Mouse (Mus musculus) lung, adult 2 months (tissue): ENCODE data around the gene Snx25. TPM values are rescaled to one million over a fixed set of nuclear protein-coding genes. Genes with fewer than 3 reads are reported as not detected.

Experiments
- DNase-seq: peaks from one replicate; pipeline ENCODE4 v3.0.0; 2022
- H3K4me1 ChIP-seq: fragments of 200-500 bp; 2 replicates; pipeline ENCODE4 v1.6.1; 2011; ENCODE audit warnings: low read length; ENCODE audit not compliant: control insufficient read depth, insufficient read depth
- H3K4me3 ChIP-seq: fragments of 200-500 bp; replicated peaks from 2 replicates; pipeline ENCODE3; 2011; ENCODE audit warnings: low read depth, mild to moderate bottlenecking, control low read depth, low read length; ENCODE audit errors: extremely low read depth
- CTCF ChIP-seq: fragments of 200-500 bp; IDR thresholded peaks from 2 replicates; pipeline ENCODE4 v1.5.1; 2011; ENCODE audit warnings: mild to moderate bottlenecking, low read length, control low read depth; ENCODE audit not compliant: insufficient read depth
- POLR2A ChIP-seq: fragments of 200-500 bp; IDR thresholded peaks from 2 replicates; pipeline ENCODE4 v1.6.1; 2011; ENCODE audit warnings: low read depth, mild to moderate bottlenecking, control low read depth, low read length, borderline replicate concordance; ENCODE audit errors: extremely low read depth
- WGBS: fragments of 180-500 bp; shearing (Covaris S2); methylation state at CpG from one replicate; pipeline ENCODE4 v1.1.7; 2018; 5-methylcytosine and 5-hydroxymethylcytosine counted together
- polyA plus RNA-seq: library from polyadenylated mRNA; depleted of rRNA; stranded (reverse); fragments of >200 nt; gene quantifications from 2 replicates; pipeline ENCODE4 v1.2.3, GENCODE M21; 2012

Snx25 gene
- polyA plus RNA-seq, 1 experiment, result 23.7 TPM

DNA sequence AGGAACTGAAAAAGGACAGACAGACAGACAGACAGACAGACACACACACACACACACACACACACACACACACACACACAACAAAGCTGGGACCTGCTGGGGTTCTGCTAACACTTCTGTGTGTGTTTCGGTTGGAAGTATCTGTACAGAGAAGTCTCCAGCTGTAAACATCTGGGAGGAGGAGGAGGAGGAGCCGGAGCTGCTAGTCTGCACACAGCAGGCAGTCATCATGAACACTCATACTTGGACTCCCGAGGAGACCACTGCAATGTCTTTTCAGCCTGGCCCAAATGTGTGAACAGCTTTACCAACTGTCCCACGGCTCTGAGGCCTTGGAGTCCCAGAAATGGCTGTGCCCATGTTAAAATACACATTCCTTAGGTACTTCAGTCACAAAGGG lies 127.6 kb downstream of the Snx25 start:
- H3K4me3 ChIP-seq, result no peak overlapping the region
- DNase-seq, result no peak
- WGBS, result 44% methylated on average over 4 of the region's 4 CpGs
- no peaks in the 10 kb centered on the region; the same call in 1 of the 2 replicates for H3K4me1 ChIP-seq
- no peak for TF ChIP-seq CTCF
- TF ChIP-seq POLR2A, result no peak

DNA sequence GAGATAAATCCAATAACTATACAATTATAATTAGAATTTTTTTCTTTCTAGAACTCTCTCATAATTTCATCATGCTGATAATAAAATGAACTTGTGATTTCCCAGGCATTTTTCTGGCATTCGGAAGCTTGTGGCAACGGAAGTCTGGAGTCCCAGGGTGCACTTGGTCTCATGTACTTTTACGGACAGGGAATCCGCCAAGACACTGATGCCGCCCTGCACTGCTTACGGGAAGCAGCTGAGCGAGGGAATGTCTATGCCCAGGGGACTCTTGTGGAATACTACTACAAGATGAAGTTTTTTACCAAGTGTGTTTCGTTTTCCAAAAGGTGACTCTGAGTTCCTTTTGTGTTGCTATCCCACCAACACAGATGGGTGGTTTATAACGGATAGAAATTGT lies 129.2 kb downstream of the Snx25 start:
- TF ChIP-seq POLR2A, result no peak
- no peak for TF ChIP-seq CTCF
- no peak overlapping the region for H3K4me3 ChIP-seq
- H3K4me1 ChIP-seq, result no peaks in the 10 kb centered on the region; the same call in 1 of the 2 replicates
- DNase-seq, result no peak
- 80% methylated on average over 9 of the region's 9 CpGs for WGBS

DNA sequence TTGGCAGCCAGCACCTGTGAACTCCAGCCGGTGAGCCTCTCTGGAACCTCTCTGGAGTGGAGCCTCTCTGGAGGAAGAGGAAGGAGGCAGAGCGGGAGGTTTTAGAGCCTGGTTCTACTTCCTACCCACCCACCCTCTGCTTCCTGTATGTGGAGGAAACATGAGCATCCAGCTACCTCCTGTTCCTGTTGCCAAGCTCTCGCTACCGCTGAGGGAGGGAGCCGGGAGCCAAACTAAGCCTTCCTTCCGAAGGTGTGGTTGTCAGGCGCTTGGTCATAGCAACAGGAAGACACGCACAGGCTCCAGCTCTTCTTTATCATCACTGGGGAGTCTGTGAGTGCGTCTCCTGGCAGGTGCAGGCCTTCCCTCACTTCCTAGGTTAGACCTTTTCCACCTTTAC lies 129.8 kb downstream of the Snx25 start:
- no peak for TF ChIP-seq CTCF
- TF ChIP-seq POLR2A, result no peak
- WGBS, result 55% methylated on average over 9 of the region's 9 CpGs
- DNase-seq, result no peak

DNA sequence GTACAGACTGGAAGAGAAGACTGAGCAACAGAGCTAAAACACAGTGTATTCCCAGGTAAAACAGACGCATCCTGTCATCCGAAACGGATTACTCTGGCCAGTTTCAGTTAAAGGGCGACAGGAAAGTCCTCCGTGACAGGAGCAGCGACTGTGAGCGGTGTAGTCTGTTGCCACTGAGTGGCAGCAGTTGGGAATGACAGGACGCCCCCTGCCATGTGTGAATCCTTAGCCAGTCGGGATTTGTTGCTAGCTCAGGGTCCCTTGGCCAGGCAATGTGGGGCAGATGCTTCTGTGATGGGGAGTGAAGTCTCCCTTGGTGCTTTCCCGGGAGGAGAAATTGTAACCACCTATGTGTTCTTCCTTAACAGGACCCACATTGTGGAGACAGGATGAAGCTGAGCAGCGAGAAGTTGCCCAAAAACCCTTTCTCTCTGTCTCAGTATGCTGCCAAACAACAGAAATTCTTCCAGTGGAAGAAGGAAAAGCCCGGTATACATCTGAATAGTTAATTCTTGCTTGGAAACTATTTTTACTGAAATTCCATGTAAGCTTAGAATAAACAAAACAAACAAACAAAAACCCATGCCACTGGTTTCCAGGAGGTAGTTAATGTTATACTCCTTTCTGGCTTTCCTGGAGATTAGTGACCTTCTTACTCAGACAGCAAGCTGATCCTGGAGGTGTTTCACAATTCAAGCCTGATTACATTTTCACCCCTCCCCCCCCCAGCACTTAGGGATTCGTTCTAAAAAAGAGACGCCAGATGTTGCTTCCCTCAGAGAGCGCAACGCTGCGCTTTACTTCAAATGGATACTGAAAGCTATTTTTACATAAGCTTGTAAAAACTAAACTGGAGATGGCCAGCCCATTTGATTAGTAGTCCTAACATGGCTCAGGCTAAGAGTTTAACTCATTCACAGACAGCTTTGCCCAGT lies 140.9 kb downstream of the Snx25 start:
- TF ChIP-seq CTCF (peak; percentile 62), POLR2A (no peak)
- Histone ChIP-seq H3K4me1 (peaks cover 5% of the 10 kb centered on the region), H3K4me3 (no peak overlapping the region)
- DNase-seq, result peak; percentile 22
- 17% methylated on average over 17 of the region's 17 CpGs for WGBS

More for the DNA sequence above, 129.8 kb downstream of the Snx25 start:
- no peaks in the 10 kb centered on the region; the same call in 1 of the 2 replicates for H3K4me1 ChIP-seq
- no peak overlapping the region for H3K4me3 ChIP-seq

DNA sequence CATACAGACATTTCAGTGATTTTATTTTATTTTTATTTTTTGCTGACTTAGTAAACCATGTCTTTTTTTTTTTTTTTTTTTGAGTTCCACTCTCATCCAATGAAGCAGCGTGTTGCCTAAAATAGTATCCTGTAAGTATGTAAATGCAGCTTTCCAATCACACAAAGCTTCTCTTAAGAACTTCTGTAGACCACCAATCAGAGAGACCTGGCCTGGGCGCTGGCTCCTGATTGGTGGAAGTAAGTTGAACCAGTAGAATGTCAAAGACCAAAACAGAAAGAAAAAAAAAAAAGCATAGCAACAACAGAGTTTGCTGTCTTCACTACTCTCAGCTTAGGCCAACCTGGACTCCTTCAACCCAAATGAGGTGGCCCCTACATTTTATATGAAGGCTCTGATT lies 141.7 kb downstream of the Snx25 start:
- H3K4me1 ChIP-seq, result peaks cover 5% of the 10 kb centered on the region
- no peak for DNase-seq
- no peak for TF ChIP-seq CTCF
- no peak for TF ChIP-seq POLR2A
- no peak overlapping the region for H3K4me3 ChIP-seq
- 66% methylated on average over 2 of the region's 2 CpGs for WGBS

DNA sequence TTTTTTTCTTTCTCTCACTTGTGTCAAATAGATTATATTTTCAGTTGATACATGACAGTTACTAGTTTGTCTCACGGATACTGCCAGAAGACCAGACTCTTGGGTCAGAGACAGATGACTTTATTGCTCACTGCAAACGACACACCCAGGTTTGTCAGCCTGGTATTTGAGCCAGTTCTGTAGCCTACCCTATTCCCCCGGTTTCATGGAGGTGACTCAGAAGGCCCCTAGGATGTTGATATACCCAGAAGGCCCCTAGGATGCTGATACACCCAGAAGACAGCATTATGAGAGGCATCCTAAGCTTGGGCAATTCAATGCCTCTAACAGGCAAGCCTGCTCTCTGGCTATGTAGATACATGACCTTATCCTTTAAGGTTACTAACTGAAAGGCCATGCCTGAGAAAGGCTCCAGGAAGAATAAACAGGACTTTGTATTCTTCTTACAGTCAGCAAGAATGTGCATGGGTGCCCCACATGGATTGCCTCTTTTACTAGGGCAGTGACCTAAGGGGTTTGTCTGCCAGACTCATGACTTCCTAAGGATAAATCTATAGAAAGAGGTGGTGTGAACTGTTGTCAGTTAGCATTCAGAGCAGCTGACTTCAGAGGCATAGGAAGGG lies 144.8 kb downstream of the Snx25 start:
- no peak for DNase-seq
- 75% methylated on average over 3 of the region's 3 CpGs for WGBS
- Histone ChIP-seq H3K4me3 (no peak overlapping the region), H3K4me1 (peaks cover 5% of the 10 kb centered on the region)
- TF ChIP-seq CTCF, result no peak
- no peak for TF ChIP-seq POLR2A

DNA sequence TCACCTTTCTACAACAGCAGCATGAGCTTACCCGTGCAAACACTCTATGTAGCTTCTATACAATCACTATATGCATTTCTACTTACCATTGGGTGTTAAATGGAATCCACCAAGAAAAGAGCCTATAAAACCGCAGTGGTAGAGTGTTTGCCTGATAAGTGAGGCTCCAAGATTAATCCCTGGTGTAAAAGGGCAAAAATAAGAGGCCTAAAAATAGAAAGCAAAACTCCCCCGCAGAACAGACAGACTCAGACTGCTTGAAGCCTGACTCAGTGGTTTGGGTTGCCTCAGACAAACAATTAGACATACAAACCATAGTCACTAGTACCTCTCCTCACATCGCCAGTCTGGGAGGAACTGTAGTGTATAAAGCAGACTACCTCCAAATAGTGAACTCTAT lies 146.4 kb downstream of the Snx25 start, which contains the start of gene Ankrd37:
Ankrd37 (minus strand) TSS at position 112 of the 400 bp plus-strand sequence.
- Histone ChIP-seq H3K4me3 (no peak within 1 kb of the TSS), H3K4me1 (peaks cover 2% of the 10 kb centered on the region; the same call in 1 of the 2 replicates)
- TF ChIP-seq POLR2A (no peak), CTCF (no peak)
- 50% methylated on average over 4 of the region's 4 CpGs for WGBS
- no peak for DNase-seq

DNA sequence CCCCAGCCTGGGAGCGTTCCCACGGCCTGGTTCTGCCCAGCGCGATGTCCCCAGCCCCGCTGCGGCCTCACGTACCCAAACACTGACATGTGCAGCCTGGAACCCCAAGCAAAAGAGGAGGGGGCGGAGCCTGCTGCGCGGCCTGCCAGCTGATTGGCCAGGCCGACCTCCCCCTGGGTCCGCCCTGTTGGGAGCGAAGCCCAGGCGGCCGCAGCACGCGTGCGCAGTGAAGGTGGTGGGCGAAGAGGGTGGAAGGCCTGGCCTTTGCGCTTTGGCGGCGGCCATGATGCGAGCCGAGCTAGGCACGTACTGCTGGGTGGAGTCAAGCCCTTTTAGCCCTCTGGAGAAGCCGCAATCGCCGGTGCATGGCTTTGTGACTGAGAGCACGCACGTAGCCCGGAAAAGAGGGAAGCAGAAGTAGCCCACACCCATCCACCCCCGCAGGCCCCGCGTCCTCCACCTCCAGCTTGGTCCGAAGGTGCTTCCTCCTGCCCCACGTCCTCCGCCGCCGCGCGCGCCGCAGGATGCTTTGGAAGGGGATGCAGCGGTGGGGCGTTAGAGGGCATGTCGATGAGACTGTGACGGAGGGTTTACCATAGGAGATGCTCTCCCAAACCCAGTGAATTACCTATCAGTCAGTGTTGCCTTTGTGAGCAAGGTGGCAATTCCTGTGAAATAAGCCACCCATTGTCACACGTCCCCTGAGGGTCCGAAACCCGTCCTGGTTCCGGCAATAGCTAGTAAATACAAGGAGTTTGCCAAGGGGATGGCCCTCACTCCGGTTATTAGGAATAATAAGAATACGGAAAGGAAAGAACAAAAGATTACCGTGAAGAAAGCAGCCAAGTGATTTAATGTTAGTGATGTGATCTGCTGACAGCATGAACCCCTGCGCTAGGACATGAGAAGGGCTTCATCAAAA lies 151.9 kb downstream of the Snx25 start:
- Histone ChIP-seq H3K4me3 (peak overlapping the region; percentile 80), H3K4me1 (peaks cover 3% of the 10 kb centered on the region; the same call in 1 of the 2 replicates)
- TF ChIP-seq CTCF (no peak), POLR2A (peak; percentile 79)
- 3% methylated on average over 55 of the region's 55 CpGs for WGBS
- peak; percentile 99 for DNase-seq
